Mouse (Mus musculus) midbrain, embryonic 16.5 days (tissue): Measurements from ENCODE around the gene Lyrm7. TPM values are rescaled to one million over a fixed set of nuclear protein-coding genes. Genes with fewer than 3 reads are reported as not detected.

Experiments used
- ATAC-seq: fragments of 200-750 bp; cut with Nextera tagmentation; 2 replicates; pipeline ENCODE4 v1.8.0; 2017; ENCODE audit warnings: moderate TSS enrichment
- H3K27ac ChIP-seq: fragments of 300-500 bp; sonication (generic); 2 replicates; pipeline ENCODE4 v1.5.1; 2014; ENCODE audit warnings: mild to moderate bottlenecking, low read length, mixed read lengths
- H3K27me3 ChIP-seq: fragments of 300-500 bp; sonication (generic); 2 replicates; pipeline ENCODE4 v1.6.1; 2014; ENCODE audit warnings: low read depth, low read length, mixed read lengths; ENCODE audit not compliant: control insufficient read depth, insufficient read depth
- H3K36me3 ChIP-seq: fragments of 300-500 bp; sonication (generic); 2 replicates; pipeline ENCODE4 v1.6.1; 2014; ENCODE audit warnings: mild to moderate bottlenecking, low read length, moderate library complexity, mixed read lengths; ENCODE audit not compliant: control insufficient read depth, insufficient read depth
- H3K4me1 ChIP-seq: fragments of 300-500 bp; sonication (generic); 2 replicates; pipeline ENCODE4 v1.6.1; 2014; ENCODE audit warnings: mild to moderate bottlenecking, low read length, mixed read lengths; ENCODE audit not compliant: control insufficient read depth, insufficient read depth
- H3K4me2 ChIP-seq: fragments of 300-500 bp; sonication (generic); 2 replicates; pipeline ENCODE4 v1.6.1; 2014; ENCODE audit warnings: mild to moderate bottlenecking, low read length, mixed read lengths
- H3K4me3 ChIP-seq: fragments of 300-500 bp; sonication (generic); 2 replicates; pipeline ENCODE4 v1.5.1; 2014; ENCODE audit warnings: low read depth, mild to moderate bottlenecking, low read length, moderate library complexity, mixed read lengths
- H3K9ac ChIP-seq: fragments of 300-500 bp; sonication (generic); 2 replicates; pipeline ENCODE4 v1.6.1; 2014; ENCODE audit warnings: low read depth, low read length, mixed read lengths
- H3K9me3 ChIP-seq: fragments of 300-500 bp; sonication (generic); replicated peaks from 2 replicates; pipeline ENCODE4 v1.6.1; 2014; ENCODE audit warnings: mild to moderate bottlenecking, low read length, mixed read lengths; ENCODE audit not compliant: control insufficient read depth, poor library complexity, severe bottlenecking
- WGBS: fragments of 180-500 bp; shearing (Covaris S2); extraction: QIAGEN DNeasy Blood & Tissue Kit; methylation state at CpG from one replicate; pipeline ENCODE4 v1.1.7; 2014; 5-methylcytosine and 5-hydroxymethylcytosine counted together
- polyA plus RNA-seq: library from polyadenylated mRNA; unstranded; fragments of >200 nt; fragmentation: Nextera tagmentation; extraction: Ambion mirVana; gene quantifications from 2 replicates; pipeline ENCODE4 v1.2.1, GENCODE M21; 2015

Lyrm7 gene
- polyA plus RNA-seq, 1 experiment from 2014 or later: 10.5 TPM

DNA sequence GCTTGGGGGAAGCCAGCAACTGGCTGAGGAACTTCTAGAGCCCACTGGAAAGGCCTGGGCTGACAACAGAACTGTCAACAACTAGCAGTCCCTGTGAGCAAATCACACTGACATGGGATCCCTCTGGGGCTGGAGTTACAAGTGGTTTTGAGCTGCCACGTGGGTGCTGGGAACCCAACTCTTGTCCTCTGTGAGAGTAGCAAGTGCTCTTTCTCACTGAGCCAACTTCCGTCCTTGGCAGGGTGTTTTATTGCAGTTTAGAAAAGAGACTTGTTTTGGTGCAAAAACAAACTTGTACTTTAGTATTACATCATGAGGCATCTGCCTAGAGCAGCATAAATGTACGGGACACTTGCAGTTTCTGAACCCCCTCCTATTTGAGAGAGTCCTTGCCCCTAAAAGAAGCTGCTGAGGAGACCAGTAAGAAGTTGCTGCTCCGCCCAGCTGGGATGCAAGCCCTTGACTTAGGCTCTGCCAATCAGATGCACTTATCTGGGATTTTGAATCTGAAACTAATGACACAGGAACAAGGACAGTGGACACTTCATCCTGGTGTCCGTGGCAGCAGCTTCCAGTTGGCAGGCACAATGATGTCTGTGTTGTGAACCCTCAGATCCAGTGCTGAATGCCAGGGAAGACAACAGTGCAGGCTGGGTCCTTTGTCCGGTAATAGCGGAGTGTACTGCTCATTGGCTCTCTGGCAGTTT, 11.3 kb upstream of the Lyrm7 start:
- Histone ChIP-seq H3K4me3 (no peak overlapping the region), H3K9me3 (no peaks in the 10 kb centered on the region), H3K9ac (no peak overlapping the region), H3K27me3 (no peaks in the 10 kb centered on the region), H3K4me1 (peaks cover 28% of the 10 kb centered on the region), H3K36me3 (peaks cover 25% of the 10 kb centered on the region), H3K4me2 (no peak overlapping the region), H3K27ac (no peak overlapping the region)
- 73% methylated on average over 7 of the region's 7 CpGs for WGBS
- ATAC-seq: no peak

DNA sequence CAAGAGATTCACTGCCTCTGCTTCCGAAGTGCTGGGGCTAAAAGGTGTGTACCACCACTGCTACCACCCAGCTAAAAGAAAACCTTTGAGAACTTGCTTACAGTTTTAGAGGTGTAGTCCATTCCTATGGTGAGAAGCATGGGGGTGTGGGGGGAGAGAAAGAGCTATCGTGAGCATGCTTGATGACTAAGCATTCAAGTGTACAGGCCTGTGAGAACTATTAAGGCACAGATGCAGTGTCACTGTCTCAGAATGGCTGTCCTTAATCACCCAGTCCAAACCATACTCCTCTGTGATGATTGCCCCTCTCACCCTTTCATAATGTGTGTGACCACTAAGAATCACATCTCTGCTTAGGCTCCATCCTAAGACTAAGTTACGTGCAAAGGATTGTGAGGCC, 8.6 kb upstream of the Lyrm7 start:
- H3K27me3 ChIP-seq: no peaks in the 10 kb centered on the region
- H3K27ac ChIP-seq: no peak overlapping the region
- H3K9ac ChIP-seq: no peak overlapping the region
- no peaks in the 10 kb centered on the region for H3K9me3 ChIP-seq
- no peak overlapping the region for H3K4me2 ChIP-seq
- no peak for ATAC-seq
- WGBS: 86% methylated on average over 3 of the region's 3 CpGs
- no peak overlapping the region for H3K4me3 ChIP-seq
- H3K36me3 ChIP-seq: peaks cover 25% of the 10 kb centered on the region
- H3K4me1 ChIP-seq: peaks cover 32% of the 10 kb centered on the region

DNA sequence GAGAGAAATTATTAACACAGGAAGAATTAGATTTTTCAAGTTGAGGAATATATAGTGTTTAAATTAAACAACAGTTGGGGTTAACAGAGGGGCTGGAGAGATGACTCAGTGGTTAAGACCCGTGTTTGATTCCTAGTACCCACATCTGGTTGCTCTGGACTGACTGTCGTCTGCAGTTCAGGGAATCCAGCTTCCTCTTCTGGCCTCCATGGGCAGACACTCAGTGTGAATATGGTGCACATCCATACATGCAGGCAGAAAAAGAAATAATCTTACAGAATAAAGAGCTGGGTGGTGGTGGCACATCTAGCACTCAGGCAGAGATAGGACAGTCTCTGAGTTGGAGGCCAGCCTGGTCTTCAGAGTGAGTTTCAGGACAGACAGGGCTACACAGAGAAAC, 7.7 kb upstream of the Lyrm7 start:
- peak overlapping the region; percentile 28; the same call in 1 of the 2 replicates for H3K4me2 ChIP-seq
- H3K4me1 ChIP-seq: peaks cover 32% of the 10 kb centered on the region
- H3K9me3 ChIP-seq: no peaks in the 10 kb centered on the region
- no peak overlapping the region for H3K27ac ChIP-seq
- WGBS: 85% methylated on average over 2 of the region's 2 CpGs
- H3K27me3 ChIP-seq: no peaks in the 10 kb centered on the region
- peaks cover 19% of the 10 kb centered on the region for H3K36me3 ChIP-seq
- no peak for ATAC-seq
- H3K4me3 ChIP-seq: no peak overlapping the region
- no peak overlapping the region for H3K9ac ChIP-seq

DNA sequence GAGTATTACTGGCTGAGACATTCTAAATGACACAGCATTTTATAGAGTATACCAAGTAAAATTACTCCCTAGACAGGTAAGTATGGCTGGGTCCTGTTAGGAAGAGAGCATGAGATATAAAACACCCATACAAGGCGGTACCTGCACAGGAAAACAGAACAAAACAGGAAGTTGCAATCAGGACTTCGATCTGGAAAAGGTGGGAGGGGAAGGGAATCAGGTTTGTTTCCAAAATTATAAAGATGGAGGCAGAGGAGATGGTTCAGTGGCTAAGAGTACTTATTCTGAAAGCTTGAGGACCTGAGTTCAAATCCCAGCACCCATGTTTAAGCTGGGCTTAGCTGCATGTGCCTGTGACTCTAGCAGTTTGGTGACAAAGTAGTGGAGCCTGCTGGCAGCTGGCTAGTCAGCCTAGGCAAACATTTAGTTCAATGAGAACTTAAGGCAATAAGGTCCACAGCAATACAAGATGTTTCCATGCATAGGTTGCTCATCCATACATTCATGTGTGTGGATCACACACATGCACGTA, 7.3 kb upstream of the Lyrm7 start:
- Histone ChIP-seq H3K9me3 (no peaks in the 10 kb centered on the region), H3K36me3 (peaks cover 18% of the 10 kb centered on the region), H3K4me1 (peaks cover 32% of the 10 kb centered on the region), H3K4me2 (peak overlapping the region; percentile 80), H3K9ac (no peak overlapping the region), H3K27me3 (no peaks in the 10 kb centered on the region), H3K27ac (no peak overlapping the region), H3K4me3 (peak overlapping the region; percentile 77)
- no peak for ATAC-seq
- WGBS: 94% methylated on average over 3 of the region's 3 CpGs

DNA sequence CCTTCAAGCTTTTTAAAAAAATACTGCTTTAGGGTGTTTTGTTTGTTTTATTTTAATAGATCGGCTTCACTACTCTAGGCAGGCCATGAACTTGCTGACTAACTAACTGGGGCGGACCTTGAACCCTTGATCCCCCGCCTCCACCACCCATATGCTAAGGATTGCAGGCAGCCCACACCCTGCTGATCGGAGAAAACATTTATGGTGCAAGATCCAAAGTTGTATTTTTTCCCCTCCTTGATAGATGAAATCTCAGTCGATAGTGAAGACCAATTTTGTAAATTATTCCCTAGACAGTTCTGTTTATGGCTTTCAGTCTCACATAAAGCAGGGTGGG, 6.3 kb upstream of the Lyrm7 start:
- Histone ChIP-seq H3K27ac (peak overlapping the region; percentile 91), H3K4me3 (peak overlapping the region; percentile 77), H3K9ac (peak overlapping the region; percentile 98), H3K4me2 (peak overlapping the region; percentile 80), H3K4me1 (peaks cover 36% of the 10 kb centered on the region), H3K9me3 (no peaks in the 10 kb centered on the region), H3K27me3 (no peaks in the 10 kb centered on the region), H3K36me3 (peaks cover 15% of the 10 kb centered on the region)
- ATAC-seq: peak; percentile 39; the same call in 1 of the 2 replicates
- 3% methylated on average over 5 of the region's 5 CpGs for WGBS

DNA sequence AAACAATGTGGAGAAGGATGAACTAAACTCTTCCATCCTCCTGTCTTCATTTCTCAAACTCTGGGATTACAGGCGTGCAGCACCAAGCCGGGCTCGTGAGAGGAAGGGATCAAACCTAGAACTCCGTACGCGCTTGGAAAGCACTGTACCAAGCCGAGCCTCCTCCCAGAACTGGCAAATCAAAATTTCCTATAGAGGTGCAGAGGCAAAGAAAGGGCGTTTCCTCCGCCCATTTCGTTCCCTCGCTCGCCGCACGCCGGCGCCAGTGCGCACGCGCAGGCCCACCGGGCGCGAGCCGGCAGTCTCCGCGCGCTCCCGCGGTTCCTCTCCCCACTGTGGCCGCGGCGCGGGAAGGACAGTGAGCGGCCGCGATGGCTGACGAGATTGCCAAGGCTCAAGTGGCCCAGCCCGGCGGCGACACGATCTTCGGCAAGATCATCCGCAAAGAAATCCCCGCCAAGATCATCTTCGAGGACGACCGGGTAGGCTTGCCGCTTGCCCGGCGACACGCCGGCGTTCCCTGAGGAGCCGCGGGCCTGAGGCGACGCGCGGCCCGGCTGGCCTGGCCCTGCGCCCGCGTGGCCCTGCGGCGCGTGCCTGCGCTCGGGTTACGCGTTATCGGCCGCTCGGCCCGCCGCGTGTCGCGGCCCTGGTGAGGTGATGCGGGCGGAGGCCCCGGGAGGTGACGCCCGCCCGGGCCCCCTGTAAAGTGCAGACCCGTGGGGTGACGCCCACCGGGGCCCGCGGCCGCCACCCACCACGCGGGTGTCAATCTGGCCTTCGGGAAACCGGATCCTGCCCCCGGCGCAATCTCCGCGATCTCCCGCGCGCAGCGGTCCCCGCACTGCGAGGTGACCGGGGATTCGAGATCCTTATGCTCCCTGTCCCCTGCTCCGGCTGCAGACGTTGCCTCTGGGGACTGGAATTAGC, 5.7 kb upstream of the Lyrm7 start, which contains the start of gene Hint1:
Gene Hint1, plus strand, starts transcription at position 265 of the 930 bp plus-strand sequence.
- under 1% methylated on average over 86 of the region's 107 CpGs for WGBS
- Histone ChIP-seq H3K27ac (peak within 1 kb of the TSS; percentile 91), H3K27me3 (no peaks in the 10 kb centered on the region), H3K9ac (peak within 1 kb of the TSS; percentile 98), H3K4me3 (peak within 1 kb of the TSS; percentile 77), H3K36me3 (peaks cover 9% of the 10 kb centered on the region), H3K4me1 (peaks cover 36% of the 10 kb centered on the region), H3K9me3 (no peaks in the 10 kb centered on the region), H3K4me2 (peak within 1 kb of the TSS; percentile 80)
- peak; percentile 83 for ATAC-seq

DNA sequence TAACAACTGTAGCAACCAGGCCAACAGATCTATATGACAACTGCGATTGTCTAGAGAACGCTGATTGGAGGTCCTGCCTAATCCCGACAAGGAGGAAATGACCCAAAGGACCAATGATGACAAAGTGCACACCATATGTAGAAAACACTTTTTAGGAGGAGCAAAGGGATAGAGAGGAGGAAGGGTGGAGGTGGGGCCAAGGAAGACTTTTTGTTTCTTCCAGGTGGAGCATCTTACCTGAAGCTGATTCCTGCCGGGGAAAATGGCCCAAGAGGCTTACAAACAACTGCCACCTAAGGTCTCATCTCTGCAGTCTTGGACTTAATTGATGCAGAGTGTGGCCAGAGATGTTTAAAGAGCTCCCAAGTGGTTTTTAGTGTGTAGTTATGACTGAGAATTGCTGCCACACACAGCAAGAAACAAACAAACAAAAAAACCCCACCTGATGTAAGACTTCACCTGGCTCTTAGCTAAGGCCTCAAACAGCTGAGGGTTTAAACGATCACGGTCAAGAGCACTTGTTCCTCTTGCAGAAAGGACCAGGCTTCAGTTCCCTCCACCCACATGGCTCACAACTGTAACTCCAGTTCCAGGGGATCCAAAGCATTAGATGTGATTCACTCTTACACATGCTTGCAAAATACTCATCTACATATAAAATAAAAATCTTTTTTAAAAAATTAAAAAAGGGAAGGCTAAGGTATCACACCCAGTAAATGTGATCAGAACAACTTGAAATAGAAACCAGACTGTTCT, 4.8 kb upstream of the Lyrm7 start:
- Histone ChIP-seq H3K9me3 (no peaks in the 10 kb centered on the region), H3K4me3 (peak overlapping the region; percentile 77), H3K36me3 (peaks cover 5% of the 10 kb centered on the region; the same call in 1 of the 2 replicates), H3K27ac (peak overlapping the region; percentile 91), H3K4me2 (peak overlapping the region; percentile 80), H3K9ac (peak overlapping the region; percentile 66), H3K4me1 (peaks cover 39% of the 10 kb centered on the region), H3K27me3 (no peaks in the 10 kb centered on the region)
- WGBS: 77% methylated on average over 6 of the region's 6 CpGs
- ATAC-seq: no peak

DNA sequence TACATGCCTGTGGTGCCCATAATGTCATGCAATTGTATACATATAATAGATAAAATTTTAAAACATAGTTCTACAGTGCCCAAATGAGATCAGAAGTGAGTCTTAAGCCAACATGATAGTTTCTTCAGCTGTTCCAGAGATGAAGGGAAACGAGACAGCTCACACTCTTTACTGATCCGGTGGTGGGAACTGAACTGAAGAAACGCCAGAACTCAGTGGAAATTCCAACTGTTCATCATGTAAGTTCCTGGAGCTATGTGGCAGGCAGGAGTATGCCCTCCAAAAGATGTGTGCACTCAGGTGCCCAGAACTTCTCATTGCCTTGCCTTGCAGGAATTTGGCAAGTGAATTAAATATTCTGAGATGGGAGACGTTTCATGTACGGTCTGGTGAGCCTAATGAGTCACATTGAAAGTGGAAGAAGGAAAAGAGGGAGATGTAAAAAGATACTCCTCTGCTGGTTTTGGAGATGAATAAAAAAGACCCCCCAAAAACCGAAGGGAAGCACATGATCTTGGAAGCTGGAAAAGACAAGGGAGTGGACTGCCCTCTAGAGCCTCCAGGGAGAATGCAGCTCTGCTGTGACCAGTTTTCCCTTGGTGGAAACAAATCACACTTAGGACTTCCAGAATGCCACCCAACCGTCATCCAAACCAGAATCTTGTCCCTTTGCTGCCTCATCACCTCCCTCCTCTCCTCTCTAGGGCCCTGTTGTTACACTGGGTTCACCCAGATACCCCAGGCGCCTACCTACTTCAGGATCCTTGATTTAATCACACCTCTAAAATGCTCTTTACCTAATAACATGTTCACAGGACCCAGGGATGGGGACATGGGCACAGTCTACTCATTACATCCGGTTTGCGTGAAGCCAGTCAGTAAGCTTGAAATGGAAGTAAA, 2.2 kb upstream of the Lyrm7 start:
- 48% methylated on average over 10 of the region's 10 CpGs for WGBS
- H3K27me3 ChIP-seq: no peaks in the 10 kb centered on the region
- H3K4me3 ChIP-seq: no peak overlapping the region
- H3K4me1 ChIP-seq: peaks cover 25% of the 10 kb centered on the region
- no peaks in the 10 kb centered on the region for H3K9me3 ChIP-seq
- H3K36me3 ChIP-seq: no peaks in the 10 kb centered on the region
- no peak overlapping the region for H3K9ac ChIP-seq
- H3K27ac ChIP-seq: no peak overlapping the region
- H3K4me2 ChIP-seq: peak overlapping the region; percentile 29; the same call in 1 of the 2 replicates
- ATAC-seq: no peak
